Mouse (Mus musculus): ENCODE data around the gene 4931417E11Rik.

The 4931417E11Rik gene

DNA sequence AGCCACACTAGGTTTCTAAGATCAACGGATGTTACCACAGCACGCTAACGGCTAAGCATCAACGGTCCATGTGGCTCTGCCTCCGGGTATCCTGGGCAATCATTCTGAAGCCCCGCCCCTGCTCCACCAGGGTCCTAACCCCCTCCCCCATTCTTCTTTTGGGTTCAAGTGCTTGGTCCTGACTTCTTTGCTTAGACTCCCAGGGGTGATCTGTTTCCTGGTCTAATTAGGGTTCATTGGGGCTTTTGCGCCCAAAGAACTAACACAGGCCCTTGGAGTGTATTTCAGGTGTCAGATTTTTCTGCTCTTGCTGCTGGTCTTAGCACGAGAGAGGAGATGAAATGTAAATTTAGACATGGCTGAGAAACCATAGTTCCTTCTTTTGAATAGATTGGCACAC, at the start of gene 4931417E11Rik:
Gene 4931417E11Rik, minus strand, starts transcription at position 101 of the 400 bp plus-strand sequence.
- DNase-seq = no peak

DNA sequence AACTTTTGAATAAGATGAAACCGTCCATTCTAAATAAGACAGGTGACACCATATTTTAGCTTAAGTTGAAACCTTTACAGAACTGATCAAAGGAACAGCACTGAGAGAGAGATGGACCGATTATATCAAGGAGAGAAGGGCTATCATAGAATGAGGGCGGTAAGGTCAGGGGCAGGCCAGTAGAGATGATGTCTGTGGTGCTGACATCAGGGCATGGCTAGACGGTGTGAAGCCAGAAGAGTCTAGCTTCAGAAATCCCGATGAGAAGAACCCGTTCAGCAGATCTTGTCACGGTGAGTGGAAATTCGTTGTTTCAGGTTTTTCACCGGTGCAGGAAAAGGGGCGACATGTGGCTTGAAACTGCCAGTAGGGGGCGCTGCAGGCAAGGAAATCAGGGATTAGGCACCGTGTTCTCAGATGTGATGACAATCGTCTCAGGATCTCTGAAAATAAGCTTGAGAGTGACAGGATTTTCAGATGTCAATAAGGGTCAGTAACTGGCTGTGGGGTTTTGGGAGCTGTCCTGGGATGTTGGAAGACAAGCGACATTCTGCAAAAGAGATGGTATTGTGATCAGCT, 48.4 kb upstream of the 4931417E11Rik start:
- DNase-seq = peak; percentile 72

DNA sequence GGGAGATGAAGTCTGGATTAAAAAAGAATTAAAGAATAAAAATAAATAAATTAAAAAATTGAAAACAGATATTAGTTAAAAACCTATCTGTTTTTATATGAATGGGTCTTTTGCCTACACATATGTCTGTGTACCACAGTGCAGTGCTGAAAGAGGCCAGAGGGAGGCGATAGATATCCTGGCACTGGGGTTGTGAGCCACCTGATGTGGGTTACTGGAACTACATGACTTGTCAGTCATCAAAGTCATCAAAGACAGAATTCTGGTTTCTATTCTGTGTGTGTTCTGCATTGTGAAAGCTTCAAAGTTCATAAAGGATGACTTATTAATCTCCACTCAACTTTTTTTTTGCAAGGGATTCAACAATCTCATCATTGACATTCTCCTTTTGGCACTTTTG, 43.4 kb upstream of the 4931417E11Rik start:
- no peak for DNase-seq

DNA sequence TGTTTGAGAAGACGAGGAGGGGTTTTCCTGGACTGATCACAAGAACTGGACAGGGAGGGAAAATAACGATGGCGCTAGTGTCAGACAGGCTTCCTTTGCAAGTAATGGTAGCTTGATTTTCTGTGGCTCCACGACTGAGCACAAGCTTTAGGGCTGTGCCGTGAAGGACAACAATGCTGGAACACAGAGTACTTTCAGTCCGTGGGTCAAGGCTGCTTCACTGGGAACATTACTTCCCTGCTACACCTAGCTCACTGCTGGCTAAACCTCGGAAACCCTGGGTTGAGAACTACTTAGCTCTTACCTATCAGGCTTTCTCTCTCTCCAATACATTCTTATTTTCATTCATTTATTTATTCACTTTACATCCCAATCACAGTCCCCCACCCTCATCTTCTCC, 30.2 kb upstream of the 4931417E11Rik start:
- no peak for DNase-seq

DNA sequence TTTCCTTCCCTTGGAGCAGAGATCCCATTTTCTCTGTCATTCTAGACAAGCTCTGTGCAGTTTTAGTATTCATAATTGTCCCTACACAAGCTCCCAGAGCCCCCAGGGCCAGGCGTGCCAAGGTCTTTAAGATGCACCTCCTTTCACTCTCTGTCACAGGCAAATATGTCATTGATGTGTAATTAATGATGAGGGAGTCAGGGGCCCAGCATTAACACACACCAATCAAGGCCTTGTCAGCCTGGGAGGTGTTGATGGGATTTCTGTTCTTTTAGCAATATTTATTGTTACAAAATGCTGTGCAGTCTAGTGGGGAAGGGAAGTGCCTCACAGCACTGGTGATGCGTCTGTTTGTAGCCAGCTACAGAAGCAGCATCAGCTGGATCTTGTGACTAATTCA, 27.9 kb upstream of the 4931417E11Rik start:
- DNase-seq = no peak

DNA sequence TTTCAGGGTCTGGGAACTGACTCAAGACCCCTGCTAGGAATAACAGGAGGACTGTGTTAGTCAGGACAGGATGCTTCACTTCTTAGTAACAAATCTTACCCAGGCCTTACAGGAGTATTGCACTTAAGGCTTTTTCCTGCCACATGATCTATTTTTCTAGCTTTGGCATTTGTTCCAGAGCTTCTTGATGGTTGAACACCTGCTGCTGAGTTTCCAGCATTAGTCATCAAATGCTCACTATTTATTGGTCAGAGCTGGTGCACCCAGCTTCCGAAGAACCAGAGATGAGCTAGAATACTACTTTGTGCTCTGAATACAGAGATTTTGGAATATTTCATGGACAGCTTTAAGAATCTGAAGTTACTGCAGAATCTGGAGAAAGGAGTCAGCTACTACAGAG, 21.1 kb upstream of the 4931417E11Rik start:
- no peak for DNase-seq

DNA sequence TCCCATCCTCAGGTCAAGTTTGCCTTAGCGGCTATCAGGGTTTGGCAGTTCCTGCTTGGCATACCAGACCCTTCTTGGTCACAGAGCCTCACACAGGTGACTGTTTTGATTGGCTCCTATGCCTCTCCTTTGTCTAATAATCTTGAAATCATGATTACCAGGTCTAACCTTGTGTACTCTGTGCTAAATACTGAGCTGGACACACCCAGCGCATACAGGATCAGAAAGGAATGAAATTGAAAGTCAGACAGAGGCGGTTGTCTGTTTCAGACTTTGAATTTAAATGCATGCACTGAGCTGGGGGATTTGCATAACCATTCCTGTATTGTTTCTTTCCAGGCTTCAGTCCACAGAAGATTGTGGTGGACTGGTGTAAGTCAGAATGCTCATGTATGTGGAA, 16.1 kb upstream of the 4931417E11Rik start:
- no peak for DNase-seq

DNA sequence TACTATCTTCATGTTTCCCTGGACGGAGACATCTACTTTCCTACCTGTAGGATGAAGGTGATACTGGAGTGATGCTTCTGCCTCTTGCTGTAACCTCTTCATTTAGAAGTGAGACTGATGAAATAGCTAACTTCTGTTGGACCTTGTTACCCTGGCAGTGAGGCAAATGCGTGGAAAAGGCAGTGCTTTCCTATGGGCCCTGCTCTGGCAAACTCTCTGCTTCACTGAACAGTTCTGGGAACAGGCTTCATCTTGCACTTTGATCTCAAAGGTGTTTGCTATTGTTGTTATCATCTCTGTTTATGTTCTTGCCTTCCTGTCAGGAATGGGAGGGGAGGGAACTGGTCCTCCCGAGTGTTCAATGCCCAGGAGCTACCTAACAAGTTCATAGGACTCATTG, 3.4 kb downstream of the 4931417E11Rik start:
- DNase-seq = no peak

DNA sequence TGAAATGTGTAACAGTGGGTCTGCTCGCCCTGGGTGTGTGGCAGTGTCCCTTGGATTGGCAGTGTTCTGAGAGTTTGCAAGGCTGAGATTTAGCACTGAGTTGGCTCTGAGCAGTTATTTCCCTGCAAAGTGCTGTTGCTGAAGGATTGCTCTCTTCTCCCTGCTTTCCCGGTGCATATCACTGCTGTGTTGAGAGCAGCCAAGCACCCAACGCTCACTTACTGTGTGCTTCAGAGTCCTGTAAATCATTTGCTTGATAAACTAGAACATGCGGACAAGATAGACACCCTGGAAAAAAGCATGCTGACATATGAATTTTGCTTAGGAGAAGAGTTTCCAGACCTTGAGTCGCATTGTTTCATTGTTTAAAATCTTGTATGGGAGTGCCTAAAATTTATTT, 6.9 kb downstream of the 4931417E11Rik start:
- DNase-seq = no peak

DNA sequence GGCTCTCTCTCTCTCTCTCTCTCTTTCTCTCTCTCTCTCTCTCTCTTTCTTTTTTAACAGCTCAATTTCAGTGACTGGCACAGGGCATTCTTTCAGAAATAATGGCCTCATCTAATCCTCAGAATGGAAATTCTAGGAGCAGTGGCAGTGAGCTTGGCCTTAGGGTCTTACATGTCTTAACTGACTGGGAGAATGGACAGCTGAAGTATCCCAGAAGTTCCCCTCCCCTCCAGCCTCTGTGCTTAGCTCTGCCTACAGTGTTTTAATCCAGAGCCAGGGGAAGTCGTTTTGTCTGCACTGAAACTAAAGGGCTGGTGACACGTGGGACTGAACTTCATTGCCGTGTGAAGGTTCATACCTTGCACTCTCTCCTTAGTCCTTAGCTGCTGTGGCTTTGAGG, 35.6 kb downstream of the 4931417E11Rik start:
- DNase-seq = no peak

DNA sequence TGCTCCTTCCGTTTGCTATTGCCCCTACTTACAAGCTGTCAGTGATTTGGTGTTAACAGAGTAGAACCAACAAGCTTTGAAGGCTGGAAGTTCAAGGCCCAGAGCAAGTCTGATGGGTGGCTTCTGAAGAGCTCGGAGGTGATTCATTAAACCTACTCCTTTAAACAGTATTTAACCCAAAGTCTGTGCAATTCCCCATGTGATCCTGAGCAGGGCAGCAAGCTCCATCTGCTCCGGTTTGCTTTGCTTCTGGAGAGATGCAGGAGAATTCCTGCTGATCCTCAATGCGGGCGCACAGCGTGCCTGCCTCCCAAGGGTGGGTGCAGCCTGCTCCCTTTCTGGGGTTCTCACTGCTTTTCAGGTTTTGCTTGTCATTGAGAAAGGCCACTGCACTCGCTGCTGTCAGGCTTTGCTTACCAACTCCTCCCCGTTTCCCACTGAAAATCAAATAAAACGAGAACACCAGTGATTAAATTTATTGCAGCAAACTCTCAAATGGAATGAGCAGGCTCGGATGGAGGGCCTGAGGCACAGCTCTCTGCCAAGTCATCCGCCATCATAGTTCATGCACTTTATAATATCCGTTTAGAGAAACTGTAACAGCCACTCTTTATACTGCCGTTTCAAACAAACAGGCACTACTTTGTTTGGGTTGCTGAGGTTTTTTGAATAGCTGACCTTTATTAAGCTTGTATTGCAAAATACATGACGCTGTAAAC, 40.7 kb downstream of the 4931417E11Rik start:
- peak; percentile 20 for DNase-seq

DNA sequence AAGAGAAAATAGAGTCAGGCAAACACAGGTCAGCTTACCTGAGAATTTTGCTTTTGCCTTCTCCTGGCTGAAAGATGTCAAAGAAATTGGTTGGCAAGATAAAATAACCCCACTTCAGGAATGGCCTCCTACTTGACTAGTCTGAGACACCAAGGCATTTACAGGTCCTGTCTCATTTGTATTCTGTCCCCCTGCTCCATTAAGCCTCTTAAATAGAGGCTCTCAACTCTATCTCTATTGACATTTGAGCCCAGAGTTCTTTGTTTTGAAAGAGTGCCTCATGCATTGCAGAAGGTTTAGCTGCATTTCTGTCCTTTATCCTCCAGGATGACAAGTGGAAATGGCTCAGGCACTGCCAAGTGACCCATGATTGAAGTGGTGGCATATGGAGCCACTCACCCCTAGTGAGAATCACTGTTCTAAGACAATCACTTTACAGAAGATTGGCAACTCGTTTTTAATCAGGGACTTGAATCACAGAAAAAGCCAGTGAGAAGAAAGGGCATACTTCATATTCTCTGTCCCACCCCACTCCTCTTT, 42.1 kb downstream of the 4931417E11Rik start:
- DNase-seq = peak; percentile 34

All from cerebellum, adult 11 months (tissue).